Mouse (Mus musculus) frontal cortex, postnatal 10 days (tissue): ENCODE measurements around the gene Map7d2.
"Not testable (repeated sequence)": the region's sequence is repeated elsewhere in the genome, so short reads cannot be mapped to it uniquely, and the experiment has no call there.

Experiments used
- DNase-seq, 2 experiments: peaks; one replicate each; pipeline ENCODE4 v3.0.0; 2022; ENCODE audit warnings: low spot score in 2 of 2, mixed read lengths in 1 of 2

The Map7d2 gene

DNA sequence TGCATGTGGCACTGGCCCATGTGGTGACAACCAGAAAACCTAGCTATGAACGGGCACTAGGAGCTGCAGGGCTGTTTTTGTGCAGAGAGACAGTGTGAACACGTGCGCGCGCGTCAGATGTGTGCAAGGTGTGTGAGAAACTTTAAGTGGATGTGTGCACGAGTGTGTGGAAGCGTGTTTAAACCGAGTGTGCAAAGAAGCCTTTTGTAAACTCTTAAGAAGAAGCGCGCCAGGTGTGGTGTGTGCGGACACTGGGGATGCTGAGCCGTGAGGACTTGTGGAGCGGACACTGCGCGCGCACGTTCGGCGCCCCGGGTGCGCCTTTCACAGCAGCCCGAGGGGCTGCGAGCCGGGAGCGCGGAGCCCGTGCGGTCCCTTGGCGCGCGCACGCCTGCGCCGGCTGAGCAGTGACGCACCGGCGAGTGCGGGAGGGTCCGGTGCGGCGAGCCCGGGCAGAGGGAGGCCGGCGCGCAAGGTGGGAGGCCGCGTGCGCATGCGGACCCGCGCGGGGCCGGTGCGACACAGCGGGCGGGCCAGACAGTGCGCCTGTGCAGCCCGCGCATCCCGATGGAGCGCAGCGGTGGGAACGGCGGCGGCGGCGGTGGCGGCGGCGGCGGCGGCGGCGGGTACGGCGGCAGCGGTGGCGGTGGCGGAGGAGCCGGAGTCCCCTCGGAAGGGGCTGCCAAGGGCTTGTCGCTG, at the start of gene Map7d2:
TSS of gene Map7d2 (plus strand) at position 443 of the 699 bp plus-strand sequence.
- peak; percentile 23 to 45 for DNase-seq

DNA sequence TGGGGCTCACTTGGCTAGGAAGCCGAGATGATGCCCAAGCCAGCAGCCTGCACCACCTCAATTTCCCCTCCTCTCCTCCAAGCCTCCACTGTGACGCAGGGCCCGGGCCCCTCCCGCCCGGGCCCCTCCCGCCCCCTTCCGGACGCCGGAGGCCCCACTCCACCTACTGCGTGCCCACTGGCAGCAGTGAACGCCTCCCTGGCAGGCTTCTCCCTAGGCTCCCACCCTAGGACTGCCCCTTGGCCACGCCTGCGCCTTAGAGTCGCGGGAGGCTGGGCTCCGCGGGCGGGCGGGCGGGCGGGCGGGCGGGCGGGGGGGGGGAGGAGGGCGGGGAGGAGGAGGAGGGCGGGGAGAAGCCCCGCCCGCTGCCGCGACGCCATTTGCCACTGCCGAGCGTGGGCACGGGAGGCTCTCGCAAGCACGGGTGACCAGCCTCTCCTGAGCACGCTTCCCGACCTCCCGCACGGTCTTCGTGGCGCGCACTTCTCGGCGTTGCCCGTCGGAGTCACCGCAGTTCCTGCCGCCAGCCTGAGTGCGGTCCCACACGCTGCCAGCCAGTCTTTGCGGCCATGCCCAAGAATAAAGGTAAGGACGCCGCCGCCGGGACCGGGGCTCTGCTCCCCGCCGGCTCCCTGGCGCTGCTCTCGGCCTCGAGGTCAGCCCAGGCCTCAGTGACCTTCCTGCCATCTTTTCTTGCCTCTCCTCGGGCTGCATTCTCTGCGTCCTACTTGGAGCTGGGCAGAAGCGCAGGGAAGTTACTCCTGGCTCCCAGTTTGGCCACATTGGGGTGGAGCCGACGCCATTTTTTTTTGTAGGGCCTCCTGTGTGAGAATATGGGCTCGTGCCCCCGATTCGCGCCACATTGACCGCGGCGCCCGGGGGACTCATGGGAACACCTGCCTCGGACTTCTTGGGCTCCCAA, 42.3 kb upstream of the Map7d2 start, which contains the start of gene Eif1ax:
TSS of gene Eif1ax (plus strand) at position 348 of the 922 bp plus-strand sequence.
- DNase-seq = peak; percentile 50 to 56

DNA sequence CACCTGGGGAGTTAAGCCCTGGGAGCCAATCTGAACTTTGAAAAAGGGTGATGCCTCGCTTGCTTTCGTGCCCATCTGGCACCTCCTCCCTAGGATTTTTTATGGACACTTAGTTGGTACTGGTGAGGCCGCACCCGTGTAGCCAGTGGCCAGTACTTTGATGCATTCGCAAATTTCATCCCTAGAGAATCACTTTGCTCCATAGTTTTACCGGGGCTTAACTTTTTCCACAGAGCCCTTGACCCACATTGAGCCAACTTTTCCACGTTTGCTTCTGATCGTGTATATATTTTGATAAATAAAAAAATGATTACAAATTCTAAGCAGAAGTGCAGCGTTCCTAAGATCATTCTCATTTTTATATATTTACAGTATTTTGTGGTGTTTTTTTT, 41.6 kb upstream of the Map7d2 start:
- DNase-seq = no peak

DNA sequence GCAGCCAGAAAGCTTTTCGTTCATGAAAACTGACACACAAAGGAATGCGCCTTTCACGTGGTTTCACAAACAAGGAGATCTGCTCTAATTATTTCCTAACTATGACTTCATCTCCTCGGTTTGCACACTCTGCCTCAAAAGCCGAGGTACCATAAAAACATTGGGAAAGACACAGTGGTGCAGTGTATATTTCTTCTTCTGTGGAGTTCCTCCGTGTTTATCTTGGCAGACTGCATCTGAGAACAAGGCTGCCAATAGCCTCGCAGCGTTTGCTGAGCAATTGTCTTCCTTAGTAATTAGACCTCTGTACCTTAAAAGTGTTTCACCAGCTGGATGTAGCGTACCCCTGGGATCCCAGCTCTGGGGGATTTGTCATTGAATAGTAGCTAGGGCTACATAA, 27.3 kb upstream of the Map7d2 start:
- no peak for DNase-seq

DNA sequence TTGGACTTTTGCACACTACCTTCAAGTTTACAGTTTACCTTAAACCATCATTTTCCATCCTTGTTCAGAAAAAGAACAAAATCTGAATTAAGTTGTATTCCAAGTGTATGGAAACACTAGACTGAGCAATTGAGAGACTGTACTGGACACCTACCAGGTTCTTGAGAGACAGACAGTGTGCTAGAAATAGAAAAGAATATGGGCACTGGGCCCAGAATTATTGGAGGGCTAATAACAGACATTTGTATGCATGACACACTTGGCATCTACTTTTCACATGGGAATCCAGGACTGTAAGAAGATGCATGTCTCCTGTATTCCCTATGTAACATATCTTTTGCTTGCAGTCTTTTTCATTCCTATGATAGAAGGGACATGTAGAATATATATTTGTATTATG, 25.4 kb upstream of the Map7d2 start:
- DNase-seq = no peak

DNA sequence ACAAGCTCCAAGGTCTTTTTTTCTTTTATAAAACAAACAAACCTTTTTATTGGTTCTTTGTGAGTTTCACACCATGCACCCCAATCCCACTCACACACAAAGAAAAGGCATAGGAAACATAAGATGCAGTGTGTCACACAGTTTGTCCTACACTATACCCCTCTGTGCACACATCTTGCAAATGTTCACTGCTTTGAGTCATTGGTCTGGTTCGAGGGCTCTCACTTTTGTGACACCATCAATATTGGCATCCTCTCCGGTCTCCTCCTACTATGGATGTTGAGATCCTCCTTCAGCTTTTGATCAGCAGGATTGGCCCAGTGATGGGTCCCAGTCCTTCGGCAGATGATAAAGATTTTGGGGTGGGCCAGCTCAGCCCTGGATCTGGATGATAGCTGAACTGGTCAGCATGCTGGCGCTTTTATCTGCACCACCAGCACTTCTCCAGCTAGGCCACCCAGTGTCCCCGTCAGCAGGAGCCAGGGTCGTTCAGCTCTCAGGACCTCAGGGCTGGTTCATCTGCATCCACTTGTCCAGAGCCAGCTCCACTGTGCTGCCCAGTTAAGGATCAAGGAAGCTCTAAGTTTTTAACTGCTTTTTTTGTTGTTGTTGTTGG, 23.9 kb upstream of the Map7d2 start:
- DNase-seq = no peak

DNA sequence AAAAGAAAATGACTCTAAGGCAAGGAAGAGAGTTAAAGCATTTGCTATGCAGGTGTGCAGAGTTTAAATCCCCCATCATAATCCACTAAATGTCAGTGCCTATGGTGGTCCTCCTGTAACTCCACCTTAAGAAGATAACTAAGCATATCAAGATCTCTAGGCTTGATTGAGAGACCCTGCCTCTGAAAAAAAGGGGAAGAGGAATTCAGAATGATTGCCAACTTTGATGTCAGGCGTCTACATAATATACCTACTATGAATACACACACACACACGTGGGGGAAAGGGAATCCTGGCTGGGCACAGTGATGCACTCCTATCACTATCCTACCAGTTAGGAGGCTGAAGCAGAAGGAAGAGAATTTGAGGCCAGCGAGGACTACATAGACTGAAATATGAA, 23.1 kb upstream of the Map7d2 start:
- no peak for DNase-seq

DNA sequence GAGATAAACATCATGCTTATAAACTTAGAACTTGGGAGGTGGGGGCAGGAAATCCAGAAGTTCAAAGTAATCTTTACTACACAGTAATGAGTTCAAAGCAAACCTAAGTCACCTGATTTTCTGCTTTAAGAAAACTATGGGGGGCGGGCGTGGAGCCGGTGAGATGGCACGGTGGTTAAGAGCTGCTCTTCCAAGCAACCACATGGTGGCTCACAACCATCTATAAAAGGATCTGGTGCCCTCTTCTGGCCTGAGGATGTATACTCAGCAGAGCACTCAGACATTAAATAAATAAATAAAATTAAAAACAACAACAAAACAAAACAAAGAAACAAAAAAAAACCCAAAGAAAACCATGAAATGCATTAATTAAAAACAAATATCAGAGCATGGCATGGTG, 5.1 kb upstream of the Map7d2 start:
- no peak for DNase-seq

DNA sequence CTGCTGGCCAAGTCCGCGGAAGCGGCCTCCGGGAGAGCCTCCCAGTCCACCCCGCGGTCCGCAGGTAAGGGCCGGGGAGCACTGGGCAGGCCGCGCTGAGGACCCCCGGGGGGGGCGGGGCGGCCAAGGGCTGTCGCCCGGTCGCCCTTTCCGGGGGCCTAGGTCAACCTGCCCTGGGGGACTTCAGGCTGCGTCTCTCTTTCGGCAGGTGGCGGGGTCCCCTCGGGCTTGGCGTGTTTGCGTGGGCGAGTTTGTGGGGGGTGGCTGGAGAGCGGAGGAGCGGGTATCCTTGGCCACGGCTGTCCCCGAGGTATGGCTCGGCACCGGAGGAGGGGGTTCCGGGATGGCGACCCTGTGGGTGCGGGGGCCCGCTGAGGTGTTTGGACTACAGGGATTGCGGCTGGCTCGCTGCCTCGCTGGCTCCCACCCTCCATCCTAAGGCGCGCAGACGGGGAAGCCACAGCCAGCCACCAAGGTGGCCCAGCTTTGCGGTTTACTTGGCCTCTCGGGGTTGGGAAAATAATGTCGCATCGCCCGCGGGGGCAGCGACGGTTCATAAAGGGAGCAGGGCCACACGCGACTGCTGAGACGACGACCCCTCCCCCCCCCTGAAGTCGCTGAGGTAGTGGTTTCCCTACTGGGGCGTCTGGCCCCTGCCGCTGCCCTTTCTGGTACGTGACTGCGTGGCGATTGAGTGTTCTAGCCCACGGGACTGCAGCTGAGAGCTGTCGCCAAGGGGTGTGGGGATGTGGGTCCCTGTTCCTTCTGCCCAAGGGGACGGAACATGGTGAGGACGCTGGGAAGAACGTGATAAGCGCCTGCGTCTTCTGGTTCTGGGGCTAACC, 679 bp downstream of the Map7d2 start:
- DNase-seq = peak; percentile 13 to 17

DNA sequence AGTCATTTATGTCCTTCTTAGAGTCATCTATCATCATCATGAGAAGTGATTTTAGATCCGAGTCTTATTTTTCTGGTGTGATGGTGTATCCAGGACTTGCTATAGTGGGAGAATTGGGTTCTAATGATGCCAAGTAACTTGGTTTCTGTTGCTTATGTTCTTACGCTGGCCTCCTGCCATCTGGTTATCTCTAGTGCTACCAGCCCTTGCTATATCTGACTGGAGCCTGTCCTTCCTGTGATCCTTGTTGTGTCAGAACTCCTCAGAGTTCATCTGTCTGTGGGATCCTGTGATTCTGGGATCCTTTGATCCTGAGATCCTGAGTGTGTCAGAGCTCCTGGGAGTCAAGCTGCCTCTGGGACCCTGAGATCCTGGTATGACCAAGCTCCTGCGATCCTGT, 16.1 kb downstream of the Map7d2 start:
- DNase-seq = not testable (repeated sequence)

DNA sequence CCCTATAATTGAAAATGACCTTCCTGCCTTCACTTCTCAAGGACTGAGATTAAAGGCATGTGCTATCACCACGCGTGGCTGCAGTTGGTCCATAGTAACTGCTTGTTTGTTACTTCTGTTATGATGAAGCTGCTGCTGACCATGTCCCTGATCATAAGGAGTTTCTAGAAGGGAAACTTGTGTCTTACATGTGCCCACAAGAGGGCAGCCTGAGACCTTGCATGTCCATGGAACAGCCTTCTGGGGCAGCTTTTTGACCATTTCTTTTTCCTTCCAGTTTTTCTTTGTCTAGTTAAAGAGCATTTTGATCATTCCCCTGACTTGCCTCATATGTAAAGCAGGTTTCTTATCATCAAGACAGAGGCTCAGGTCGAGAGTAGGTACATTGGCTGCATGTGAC, 27.8 kb downstream of the Map7d2 start:
- peak in 1 of 2 experiments; percentile 11 for DNase-seq

DNA sequence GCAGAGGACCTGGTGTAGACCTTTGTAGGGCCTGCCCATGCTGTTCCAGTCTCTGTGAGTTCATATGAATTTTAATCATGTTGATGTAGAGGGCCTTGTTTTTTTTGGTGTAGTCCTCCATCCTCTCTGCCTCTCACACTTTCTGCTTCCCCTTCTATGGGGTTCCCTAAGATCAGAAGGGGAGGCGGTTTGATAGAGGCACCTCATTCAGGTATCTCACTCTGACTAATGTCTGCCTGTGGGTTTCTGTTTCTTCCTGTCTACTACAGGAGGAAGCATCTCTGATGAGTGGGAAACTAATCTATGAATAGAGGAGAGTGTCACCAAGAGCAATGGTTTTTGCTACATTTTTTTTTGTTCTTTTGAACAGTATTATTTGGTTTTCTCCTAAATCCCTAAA, 32.8 kb downstream of the Map7d2 start:
- DNase-seq = no peak

DNA sequence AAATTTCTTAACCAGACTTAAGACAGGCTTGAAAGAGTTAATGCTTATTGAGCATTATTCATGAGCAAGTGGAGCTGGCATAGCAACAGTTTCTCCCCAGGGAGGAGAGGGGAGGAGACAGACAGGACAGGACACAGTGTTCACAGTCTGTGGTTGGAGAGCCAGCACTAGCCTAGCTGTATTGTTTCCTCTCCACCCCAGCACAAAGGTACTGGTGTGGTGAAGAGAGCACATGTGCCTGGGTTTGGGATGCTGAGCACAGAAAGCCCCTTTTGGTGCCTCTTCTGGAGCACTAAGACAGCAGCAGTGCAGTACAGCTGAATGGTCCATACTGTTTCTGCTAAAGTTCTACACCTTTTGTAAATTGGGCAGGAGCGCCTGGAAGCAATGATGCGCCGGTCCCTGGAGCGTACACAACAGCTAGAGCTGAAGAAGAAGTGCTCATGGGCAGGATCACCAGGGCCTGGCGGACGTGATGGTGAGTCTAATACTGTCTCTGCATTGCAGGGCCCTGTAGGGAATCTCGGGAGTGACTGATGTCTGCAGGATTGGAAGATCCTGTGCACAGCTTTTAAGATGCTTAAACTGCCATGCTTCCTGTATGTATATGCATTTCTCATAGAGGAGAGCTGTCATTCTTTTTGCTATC, 44.8 kb downstream of the Map7d2 start:
- DNase-seq = no peak

DNA sequence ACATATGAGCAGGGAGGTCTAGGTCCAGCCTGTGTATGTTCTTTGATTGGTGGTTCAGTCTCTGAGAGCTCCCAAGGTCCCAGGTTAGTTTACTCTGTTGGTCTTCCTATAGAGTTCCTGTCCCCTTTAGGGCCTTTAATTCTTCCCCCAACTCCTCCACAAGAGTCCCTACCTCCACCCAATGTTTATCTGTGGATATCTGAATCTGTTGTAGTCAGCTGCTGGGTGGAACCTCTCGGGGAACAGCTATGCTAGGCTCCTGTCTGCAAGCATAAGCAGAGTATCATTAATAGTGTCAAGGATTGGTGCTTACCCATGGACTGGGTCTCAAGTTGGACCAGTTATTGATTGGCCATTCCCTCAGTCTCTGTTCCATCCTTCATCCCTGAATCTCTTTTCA, 60.4 kb downstream of the Map7d2 start:
- no peak for DNase-seq

DNA sequence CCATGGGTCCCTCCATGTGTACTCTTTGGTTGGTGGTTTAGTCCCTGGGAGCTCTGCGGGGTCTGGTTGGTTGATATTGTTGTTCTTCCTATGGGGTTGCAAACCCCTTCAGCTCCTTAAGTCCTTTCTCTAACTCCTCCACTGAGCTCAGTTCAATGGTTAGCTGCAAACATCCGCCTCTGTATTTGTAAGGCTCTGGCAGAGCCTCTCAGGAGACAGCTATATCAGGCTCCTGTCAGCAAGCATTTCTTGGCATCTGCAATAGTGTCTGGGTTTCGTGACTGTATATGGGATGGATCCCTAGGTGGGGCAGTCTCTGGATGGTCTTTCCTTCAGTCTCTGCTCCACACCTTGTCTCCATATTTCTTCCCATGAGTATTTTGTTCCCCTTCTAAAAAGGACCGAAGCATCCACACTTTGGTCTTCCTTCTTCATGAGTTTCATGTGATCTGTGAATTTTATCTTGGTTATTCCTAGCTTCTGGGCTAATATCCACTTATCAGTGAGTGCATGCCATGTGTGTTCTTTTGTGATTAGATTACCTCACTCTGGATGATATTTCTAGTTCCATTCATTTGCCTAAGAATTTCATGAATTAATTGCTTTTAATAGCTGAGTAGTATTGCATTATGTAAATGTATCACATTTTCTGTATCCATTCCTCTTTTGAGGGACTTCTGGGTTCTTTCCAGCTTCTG, 64.0 kb downstream of the Map7d2 start:
- DNase-seq = not testable (repeated sequence)

DNA sequence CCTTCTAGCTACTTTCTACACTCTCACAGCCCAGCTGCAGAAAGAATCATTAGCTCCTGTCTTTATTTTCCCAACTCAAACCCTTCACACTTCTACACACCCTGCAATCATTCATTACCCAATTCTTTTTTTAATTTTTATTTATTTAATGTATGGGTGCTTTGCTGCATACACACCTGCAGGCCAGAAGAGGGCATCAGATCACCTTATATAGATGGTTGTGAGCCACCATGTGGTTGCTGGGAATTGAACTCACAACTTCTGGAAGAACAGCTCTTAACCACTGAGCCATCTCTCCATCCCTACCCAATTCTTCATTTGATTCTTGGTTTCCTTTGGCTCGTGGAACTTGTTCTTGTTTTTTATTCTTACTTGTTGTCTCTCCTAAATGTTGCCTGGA, 69.9 kb downstream of the Map7d2 start:
- DNase-seq = no peak

DNA sequence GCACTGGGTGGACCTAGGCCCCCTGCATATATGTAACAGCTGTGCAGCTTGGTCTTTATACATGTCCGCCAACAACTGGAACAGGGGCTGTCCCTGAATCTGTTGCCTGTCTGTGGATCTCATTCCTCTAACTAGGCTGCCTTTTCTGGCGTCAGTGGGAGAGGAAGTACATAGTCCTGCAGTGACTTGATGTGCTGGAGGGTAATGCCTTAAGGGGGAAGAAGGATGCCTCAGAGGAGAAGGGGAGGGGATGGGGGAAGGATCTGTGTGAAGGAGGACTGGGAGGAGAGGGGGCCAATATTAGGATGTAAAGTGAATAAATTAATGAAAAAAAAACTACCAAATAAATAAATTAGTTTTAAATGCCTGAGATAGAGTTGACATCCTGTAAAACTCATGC, 88.8 kb downstream of the Map7d2 start:
- no peak for DNase-seq

DNA sequence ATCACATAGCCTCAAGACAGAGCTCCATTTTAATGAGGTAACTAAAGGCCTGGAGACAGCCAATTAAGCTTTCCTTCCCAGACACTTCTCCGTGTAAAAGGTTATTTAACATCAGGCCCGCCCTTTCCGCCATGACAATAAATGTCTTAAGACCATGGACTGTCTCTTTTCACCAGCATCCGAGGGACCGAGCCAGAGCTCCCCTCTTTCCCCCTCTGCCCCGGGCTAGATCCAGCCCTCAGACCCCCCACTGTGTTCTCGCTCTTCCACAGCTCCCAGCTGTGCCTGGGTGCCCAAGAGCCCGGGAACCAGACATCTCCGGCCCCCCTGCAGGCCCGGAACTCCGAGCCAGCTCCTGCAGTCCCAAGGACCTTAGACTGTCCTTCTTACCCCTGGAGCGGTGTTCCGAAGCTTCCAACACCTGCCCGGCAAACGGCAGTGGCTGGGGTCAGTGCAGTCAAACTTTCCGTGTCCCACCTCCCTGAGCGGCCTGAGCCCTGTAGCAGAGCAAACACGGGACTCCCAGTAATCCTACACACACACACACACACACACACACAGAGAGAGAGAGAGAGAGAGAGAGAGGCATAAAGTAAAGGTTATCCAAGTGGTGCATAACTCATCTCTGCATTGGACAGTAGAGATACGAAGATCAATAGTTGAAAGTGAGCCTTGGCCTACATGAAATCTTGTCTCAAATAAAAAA, 94.1 kb downstream of the Map7d2 start:
- DNase-seq = no peak

DNA sequence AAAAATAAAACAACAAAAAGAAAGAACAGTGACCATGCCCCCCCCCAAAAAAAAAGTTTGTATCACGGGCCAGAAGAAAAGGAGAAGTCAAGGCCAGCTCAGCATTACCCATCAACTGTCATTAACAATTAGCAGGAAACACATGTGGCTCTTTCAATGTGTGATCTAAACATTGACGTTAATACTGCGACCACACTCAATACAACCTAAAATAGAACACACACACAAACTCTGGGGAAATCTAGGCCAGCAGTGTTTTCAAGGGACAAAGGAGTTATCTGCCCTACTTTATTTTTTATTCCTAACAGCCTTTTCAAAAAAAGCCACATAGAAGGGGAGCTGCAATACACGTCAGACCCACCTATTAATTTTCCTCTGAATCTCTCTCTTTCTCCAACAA, 94.7 kb downstream of the Map7d2 start:
- DNase-seq = no peak
